Mouse (Mus musculus) hindbrain, embryonic 10.5 days (tissue): ENCODE data around the gene Galt. TPM values are rescaled to one million over a fixed set of nuclear protein-coding genes. Genes with fewer than 3 reads are reported as not detected.

ENCODE experiments used
- DNase-seq: peaks from one replicate; pipeline ENCODE4 v3.0.0-alpha.2; 2017; ENCODE audit warnings: low spot score
- H3K27ac ChIP-seq: fragments of 300-500 bp; sonication (generic); 2 replicates; pipeline ENCODE4 v1.5.1; 2016; ENCODE audit warnings: mild to moderate bottlenecking, moderate library complexity
- H3K27me3 ChIP-seq: fragments of 300-500 bp; sonication (generic); 2 replicates; pipeline ENCODE4 v1.6.1; 2016; ENCODE audit warnings: mild to moderate bottlenecking; ENCODE audit not compliant: poor library complexity, insufficient read depth, severe bottlenecking
- H3K36me3 ChIP-seq: fragments of 300-500 bp; sonication (generic); 2 replicates; pipeline ENCODE4 v1.6.1; 2016; ENCODE audit warnings: mild to moderate bottlenecking, moderate library complexity
- H3K4me1 ChIP-seq: fragments of 300-500 bp; sonication (generic); replicated peaks from 2 replicates; pipeline ENCODE4 v1.6.1; 2016; ENCODE audit warnings: mild to moderate bottlenecking
- H3K4me3 ChIP-seq: fragments of 300-500 bp; sonication (generic); 2 replicates; pipeline ENCODE4 v1.5.1; 2016; ENCODE audit warnings: mild to moderate bottlenecking, moderate library complexity
- H3K9me3 ChIP-seq: fragments of 300-500 bp; sonication (generic); 2 replicates; pipeline ENCODE4 v1.6.1; 2016; ENCODE audit warnings: mild to moderate bottlenecking, moderate library complexity
- WGBS: fragments of 180-500 bp; shearing (Covaris S2); methylation state at CpG from one replicate; pipeline ENCODE4 v1.1.7; 2016; 5-methylcytosine and 5-hydroxymethylcytosine counted together
- polyA plus RNA-seq: library from polyadenylated mRNA; unstranded; fragments of >200 nt; fragmentation: Nextera tagmentation; extraction: Ambion mirVana; gene quantifications from 2 replicates; pipeline ENCODE4 v1.2.1, GENCODE M21; 2016

The Galt gene
- polyA plus RNA-seq, result 22.9 and 24.3 TPM in 2 replicates

- DNase-seq, result no peak
- Histone ChIP-seq H3K4me1 (peaks cover 31% of the 10 kb centered on the region), H3K4me3 (peak within 1 kb of the TSS; percentile 79), H3K27me3 (0 out of 2 replicates have a peak, but pooled peaks cover 8% of the 10 kb centered on the region), H3K36me3 (peaks cover 6% of the 10 kb centered on the region; the same call in 1 of the 2 replicates), H3K9me3 (no peaks in the 10 kb centered on the region), H3K27ac (peak within 1 kb of the TSS; percentile 87)
- 13% methylated on average over 14 of the region's 14 CpGs for WGBS
Observed at GRCm38 (mm10) chr4:41754797-41755337, at the start of gene Galt. TSS of gene Galt (plus strand) at chr4:41755228.

- peaks cover 47% of the 10 kb centered on the region for H3K4me1 ChIP-seq
- WGBS, result 73% methylated on average over 19 of the region's 19 CpGs
Observed at GRCm38 (mm10) chr4:41705922-41706754, 48.9 kb upstream of the Galt start.

GRCm38 (mm10) chr4:41707011-41707535 is 48.0 kb upstream of the Galt start:
- H3K9me3 ChIP-seq, result no peaks in the 10 kb centered on the region
- H3K4me3 ChIP-seq, result peak overlapping the region; percentile 32
- DNase-seq, result peak; percentile 79
- peaks cover 57% of the 10 kb centered on the region for H3K4me1 ChIP-seq
- H3K27me3 ChIP-seq, result peaks cover 28% of the 10 kb centered on the region
- peak overlapping the region; percentile 62 for H3K27ac ChIP-seq
- peaks cover 19% of the 10 kb centered on the region for H3K36me3 ChIP-seq
- WGBS, result under 1% methylated on average over 13 of the region's 13 CpGs

More at GRCm38 (mm10) chr4:41705922-41706754, 48.9 kb upstream of the Galt start:
- Histone ChIP-seq H3K4me3 (peak overlapping the region; percentile 32; the same call in 1 of the 2 replicates), H3K36me3 (peaks cover 9% of the 10 kb centered on the region), H3K9me3 (no peaks in the 10 kb centered on the region), H3K27ac (peak overlapping the region; percentile 41; the same call in 1 of the 2 replicates), H3K27me3 (peaks cover 28% of the 10 kb centered on the region)
- DNase-seq, result no peak

- Histone ChIP-seq H3K4me1 (peaks cover 67% of the 10 kb centered on the region), H3K4me3 (no peak overlapping the region), H3K36me3 (peaks cover 23% of the 10 kb centered on the region), H3K27me3 (peaks cover 28% of the 10 kb centered on the region), H3K9me3 (no peaks in the 10 kb centered on the region), H3K27ac (no peak overlapping the region)
- WGBS, result 45% methylated on average over 8 of the region's 8 CpGs
- no peak for DNase-seq
Observed at GRCm38 (mm10) chr4:41708192-41708745, 46.8 kb upstream of the Galt start.

- WGBS, result 76% methylated on average over 4 of the region's 4 CpGs
- Histone ChIP-seq H3K27ac (no peak overlapping the region), H3K4me1 (peaks cover 69% of the 10 kb centered on the region), H3K27me3 (peaks cover 19% of the 10 kb centered on the region), H3K4me3 (no peak overlapping the region), H3K36me3 (peaks cover 28% of the 10 kb centered on the region), H3K9me3 (no peaks in the 10 kb centered on the region)
- DNase-seq, result no peak
Observed at GRCm38 (mm10) chr4:41710229-41710628, 44.8 kb upstream of the Galt start.

- H3K4me1 ChIP-seq, result peaks cover 65% of the 10 kb centered on the region
- 86% methylated on average over 16 of the region's 16 CpGs for WGBS
- H3K27ac ChIP-seq, result peak overlapping the region; percentile 97
- H3K9me3 ChIP-seq, result no peaks in the 10 kb centered on the region
- peak overlapping the region; percentile 75 for H3K4me3 ChIP-seq
- DNase-seq, result no peak
- H3K36me3 ChIP-seq, result peaks cover 43% of the 10 kb centered on the region
- H3K27me3 ChIP-seq, result peaks cover 3% of the 10 kb centered on the region; the same call in 1 of the 2 replicates
Observed at GRCm38 (mm10) chr4:41711705-41712375, 43.2 kb upstream of the Galt start.

- H3K4me3 ChIP-seq, result peak overlapping the region; percentile 75
- no peaks in the 10 kb centered on the region for H3K9me3 ChIP-seq
- H3K4me1 ChIP-seq, result peaks cover 63% of the 10 kb centered on the region
- H3K27ac ChIP-seq, result peak overlapping the region; percentile 97
- 50% methylated on average over 31 of the region's 31 CpGs for WGBS
- peaks cover 3% of the 10 kb centered on the region; the same call in 1 of the 2 replicates for H3K27me3 ChIP-seq
- no peak for DNase-seq
- peaks cover 51% of the 10 kb centered on the region for H3K36me3 ChIP-seq
Observed at GRCm38 (mm10) chr4:41712421-41713196, 42.4 kb upstream of the Galt start.

- H3K4me3 ChIP-seq, result peak within 1 kb of the TSS; percentile 75
- peak; percentile 91 for DNase-seq
- no peaks in the 10 kb centered on the region for H3K9me3 ChIP-seq
- H3K4me1 ChIP-seq, result peaks cover 54% of the 10 kb centered on the region
- H3K27ac ChIP-seq, result peak within 1 kb of the TSS; percentile 97
- under 1% methylated on average over 61 of the region's 61 CpGs for whole genome bisulfite sequencing
- H3K27me3 ChIP-seq, result no peaks in the 10 kb centered on the region
- H3K36me3 ChIP-seq, result peaks cover 59% of the 10 kb centered on the region
Observed at GRCm38 (mm10) chr4:41713197-41714067, 41.6 kb upstream of the Galt start, which contains the start of gene Rpp25l. TSS of gene Rpp25l (minus strand) at chr4:41713534.

- Histone ChIP-seq H3K36me3 (peaks cover 67% of the 10 kb centered on the region), H3K9me3 (no peaks in the 10 kb centered on the region), H3K27me3 (no peaks in the 10 kb centered on the region), H3K27ac (no peak overlapping the region), H3K4me1 (peaks cover 48% of the 10 kb centered on the region), H3K4me3 (no peak overlapping the region)
- peak; percentile 59 for DNase-seq
- 15% methylated on average over 8 of the region's 8 CpGs for WGBS
Observed at GRCm38 (mm10) chr4:41714276-41714675, 40.8 kb upstream of the Galt start.

GRCm38 (mm10) chr4:41715082-41715481 is 39.9 kb upstream of the Galt start:
- Histone ChIP-seq H3K4me3 (no peak overlapping the region), H3K9me3 (no peaks in the 10 kb centered on the region), H3K27ac (no peak overlapping the region), H3K27me3 (no peaks in the 10 kb centered on the region), H3K4me1 (peaks cover 48% of the 10 kb centered on the region), H3K36me3 (peaks cover 75% of the 10 kb centered on the region)
- no peak for DNase-seq
- 82% methylated on average over 8 of the region's 8 CpGs for WGBS

GRCm38 (mm10) chr4:41715596-41715995 is 39.4 kb upstream of the Galt start:
- H3K9me3 ChIP-seq, result no peaks in the 10 kb centered on the region
- peaks cover 76% of the 10 kb centered on the region for H3K36me3 ChIP-seq
- no peak overlapping the region for H3K4me3 ChIP-seq
- WGBS, result 83% methylated on average over 5 of the region's 5 CpGs
- no peaks in the 10 kb centered on the region for H3K27me3 ChIP-seq
- no peak for DNase-seq
- no peak overlapping the region for H3K27ac ChIP-seq
- H3K4me1 ChIP-seq, result peaks cover 48% of the 10 kb centered on the region
